Mouse (Mus musculus) heart, adult 2 months (tissue): ENCODE results near the gene Lsp1.

ENCODE experiments used
- CTCF ChIP-seq: fragments of 200-600 bp; IDR thresholded peaks from 2 replicates; pipeline ENCODE4 v1.8.1; 2022; ENCODE audit warnings: antibody characterized with exemption, mild to moderate bottlenecking, moderate library complexity
- EP300 ChIP-seq: fragments of 200-500 bp; IDR thresholded peaks from 2 replicates; pipeline ENCODE4 v1.6.1; 2011; ENCODE audit warnings: low read depth, low read length, control low read depth; ENCODE audit not compliant: insufficient read depth

GRCm38 (mm10) chr7:142480661-142481060, 20.1 kb downstream of the Lsp1 start:
- TF ChIP-seq CTCF (no peak), EP300 (no peak)
